Mouse (Mus musculus) heart, adult 11 months (tissue): ENCODE results near the gene 9530002B09Rik.

Source experiments
- DNase-seq: peaks from one replicate; pipeline ENCODE4 v3.0.0; 2022

9530002B09Rik gene

GRCm38 (mm10) chr4:122688975-122689374 lies at the start of gene 9530002B09Rik:
Gene 9530002B09Rik (plus strand): TSS chr4:122689275.
- DNase-seq, result no peak
